Mouse (Mus musculus) monocyte, adult 59 days (primary cell): ENCODE measurements around the gene Capza1. TPM values are rescaled to one million over a fixed set of nuclear protein-coding genes. Genes with fewer than 3 reads are reported as not detected.

Experiments
- total RNA-seq, 2 experiments: library from RNA; stranded (reverse); gene quantifications; one replicate each; pipeline ENCODE4 v1.2.4; 2023

Gene Capza1
- total RNA-seq = 100 to 1,000 TPM; 202 TPM

GRCm38 (mm10) chr3:104863786-104864650 lies at the start of gene Capza1, which contains the start of gene St7l:
Gene Capza1, minus strand, starts transcription at chr3:104864505.
Gene St7l, plus strand, starts transcription at chr3:104864005.

DNA sequence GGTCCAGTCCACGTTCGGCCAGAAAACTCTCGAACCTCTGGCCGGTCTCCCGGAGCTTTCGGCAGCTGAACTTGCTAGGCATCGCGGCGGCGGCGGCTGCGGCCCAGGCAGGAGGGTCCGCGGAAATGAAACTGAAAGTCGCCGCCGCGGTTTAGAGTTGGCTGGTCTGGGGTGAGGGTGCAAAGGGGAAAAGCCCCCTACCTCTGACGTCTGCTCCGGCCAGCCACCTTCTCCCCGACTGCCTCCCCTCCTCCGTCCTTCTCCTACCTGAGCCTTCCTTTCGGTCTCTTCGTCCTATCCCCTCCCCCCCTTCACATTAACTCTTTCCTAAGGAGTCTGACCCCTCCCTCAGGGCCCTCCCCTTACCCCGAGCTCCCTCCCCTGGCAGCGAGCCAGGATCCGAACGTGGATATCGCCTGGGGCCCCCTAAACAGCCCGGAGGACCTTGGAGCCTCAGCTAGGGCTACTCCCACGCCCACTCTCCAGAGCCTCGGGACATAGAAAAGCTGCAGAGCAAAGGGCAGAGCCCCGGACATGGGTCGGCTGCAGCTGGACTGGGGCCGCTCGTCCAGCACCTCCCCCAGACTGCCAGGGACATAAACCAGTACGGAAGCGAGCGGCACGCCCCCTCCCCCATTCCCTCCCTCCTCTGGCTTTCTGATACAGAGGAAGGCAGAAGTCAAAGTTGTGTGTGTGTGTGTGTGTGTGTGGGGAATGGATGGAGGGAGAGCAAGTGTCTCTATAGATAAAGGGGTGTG lies 46.1 kb downstream of the Capza1 start, which contains the start of gene Mov10:
TSS of gene Mov10 (minus strand) at position 573 of the 758 bp plus-strand sequence.

DNA sequence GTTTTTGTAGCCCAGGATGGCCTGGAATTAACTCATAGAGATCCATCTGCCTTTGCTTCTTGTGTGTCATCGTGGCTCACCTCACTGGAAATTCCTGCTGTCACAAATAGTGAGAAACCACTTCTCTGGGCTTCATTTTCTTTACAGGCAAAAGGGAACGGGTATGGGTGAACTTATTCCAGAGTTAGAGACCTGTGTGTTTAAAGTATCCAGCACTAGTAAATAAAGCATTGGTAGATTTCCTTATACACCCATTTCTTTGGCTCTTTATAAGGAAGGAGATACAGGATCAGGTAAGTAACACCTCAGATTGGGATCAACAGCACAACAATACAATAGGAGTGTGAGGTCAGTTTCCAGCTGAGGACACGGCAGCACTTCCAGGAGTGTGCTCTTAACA lies 76.2 kb downstream of the Capza1 start, which contains the start of gene Rhoc:
TSS of gene Rhoc (plus strand) at position 301 of the 400 bp plus-strand sequence.

DNA sequence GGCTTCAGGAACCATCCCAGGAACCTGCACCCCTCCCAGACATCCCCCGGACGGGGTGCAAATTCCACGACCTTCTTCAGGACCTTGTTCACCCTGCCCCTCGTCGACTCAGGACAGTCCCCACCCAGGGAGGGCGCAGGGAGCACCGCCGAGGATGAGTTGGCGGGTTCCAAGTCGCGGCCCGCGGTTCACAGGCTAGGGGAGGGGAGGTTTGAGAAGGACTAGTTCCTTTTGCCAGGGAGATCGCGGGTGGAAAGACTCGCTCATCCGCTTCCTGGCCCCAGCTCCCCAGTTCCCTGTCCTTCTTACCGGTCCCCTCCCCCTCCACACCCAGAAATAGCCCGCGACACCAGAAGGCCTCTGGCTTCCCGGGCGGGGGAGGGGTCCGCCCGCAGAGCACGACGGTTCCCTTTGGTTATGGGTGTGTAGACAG lies 82.8 kb downstream of the Capza1 start, which contains the start of gene Fam19a3:
TSS of gene Fam19a3 (minus strand) at position 370 of the 433 bp plus-strand sequence.

DNA sequence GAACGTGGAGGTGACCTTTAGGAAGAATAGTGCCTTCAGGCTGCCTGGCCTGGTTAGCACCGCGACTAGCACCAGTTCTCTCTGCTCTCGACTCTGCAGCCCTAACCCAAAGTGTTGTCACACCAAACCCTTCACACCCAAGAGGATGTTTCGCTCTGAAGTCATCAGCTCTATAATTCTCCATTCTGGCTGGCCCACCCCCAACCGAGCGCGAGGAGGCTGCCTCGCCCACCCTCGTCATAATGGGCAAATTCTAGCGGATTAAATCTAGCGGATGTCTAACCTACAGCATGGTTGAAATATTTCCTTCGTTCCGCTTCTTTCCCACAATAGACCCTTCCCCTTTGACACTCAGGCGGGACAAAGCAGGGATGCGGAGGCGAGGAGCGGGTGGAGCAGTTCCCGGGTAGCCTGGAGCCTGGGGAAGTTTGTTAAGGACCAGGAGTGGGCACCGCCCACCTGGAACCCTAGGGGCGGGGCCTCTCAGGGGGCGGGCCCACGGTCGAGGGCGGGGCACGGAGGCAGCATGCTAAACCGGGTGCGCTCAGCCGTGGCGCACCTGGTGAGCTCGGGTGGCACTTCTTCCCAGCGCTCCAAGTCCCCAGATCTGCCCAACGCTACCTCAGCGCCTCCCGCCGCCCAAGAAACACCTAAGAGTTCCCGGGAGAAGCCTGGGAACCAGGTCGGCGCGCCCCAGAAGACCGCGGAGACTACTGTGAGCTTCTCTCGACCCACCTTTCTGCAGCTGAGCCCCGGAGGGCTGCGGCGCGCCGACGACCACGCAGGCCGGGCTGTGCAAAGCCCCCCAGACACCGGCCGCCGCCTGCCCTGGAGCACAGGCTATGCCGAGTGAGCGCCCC lies 83.5 kb downstream of the Capza1 start, which contains the start of gene Ppm1j:
TSS of gene Ppm1j (plus strand) at position 496 of the 860 bp plus-strand sequence.

Other genes with a start within 250 kb of the Capza1 start
- 1 to 10 TPM; 5.0 to 6.0 TPM for gene Slc16a1, start 225.8 kb downstream of the Capza1 start, total RNA-seq
- not detected for gene Ppm1j, start 83.4 kb downstream of the Capza1 start, total RNA-seq
- gene Fam19a3, start 82.7 kb downstream of the Capza1 start, total RNA-seq = not detected
- 1 to 10 TPM; 7.5 to 7.6 TPM for gene Rhoc, start 76.1 kb downstream of the Capza1 start, total RNA-seq
- 10 to 100 TPM; 15.4 to 16.9 TPM for gene Mov10, start 45.9 kb downstream of the Capza1 start, total RNA-seq
- 10 to 100 TPM; 22.9 to 29.7 TPM for gene St7l, start 500 bp downstream of the Capza1 start, total RNA-seq
- under 1 TPM; 0.21 to 0.97 TPM for gene Wnt2b, start 97.4 kb upstream of the Capza1 start, total RNA-seq
- 10 to 100 TPM; 15.3 to 17.1 TPM for gene Cttnbp2nl, start 188.6 kb upstream of the Capza1 start, total RNA-seq
- gene 4930564D02Rik, start 202.3 kb upstream of the Capza1 start, total RNA-seq = not detected